Mouse (Mus musculus): ENCODE data around the gene Olfr1135.

Gene Olfr1135

DNA sequence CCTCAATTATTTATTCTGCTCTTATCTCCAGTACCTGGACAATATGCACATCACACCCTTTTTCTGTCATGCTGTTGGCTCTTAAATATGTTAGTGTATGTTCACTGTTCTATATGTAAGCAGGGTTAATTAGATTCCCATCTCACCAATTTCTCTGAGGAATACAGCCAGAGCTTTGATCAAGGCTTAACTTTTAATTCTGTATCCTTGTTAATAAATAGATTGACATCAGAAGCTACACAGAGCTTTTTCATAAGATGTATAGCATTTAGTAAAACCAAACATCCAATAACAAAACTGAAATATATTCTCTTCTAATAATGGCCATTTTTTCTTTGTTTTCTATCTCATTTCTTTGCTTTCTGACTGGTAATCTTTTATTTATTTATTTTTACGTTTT lies at the start of gene Olfr1135:
Olfr1135 (minus strand) TSS at position 101 of the 400 bp plus-strand sequence.
- no peak for DNase-seq (ENCODE audit: low read depth, low spot score)

DNA sequence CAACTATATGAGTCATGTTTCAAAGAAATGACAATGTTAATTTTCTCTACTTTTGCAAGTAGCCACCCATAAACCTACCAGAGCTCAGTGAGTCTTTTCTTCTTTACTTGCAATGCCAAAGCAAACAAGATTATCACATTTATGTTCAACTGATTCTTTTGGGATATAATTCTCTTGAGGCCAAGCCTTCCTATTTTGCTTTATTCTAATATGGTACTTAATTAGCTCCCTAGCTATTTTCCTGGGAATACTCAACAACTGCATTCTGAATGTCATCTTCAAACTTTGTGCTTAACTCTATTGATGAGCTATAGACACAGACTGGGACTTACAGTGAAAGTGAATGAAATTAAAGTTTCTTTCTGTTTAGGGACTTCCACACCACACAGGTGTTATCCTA lies 39.6 kb upstream of the Olfr1135 start, which contains the start of gene Olfr1137:
Olfr1137 (minus strand) TSS at position 101 of the 400 bp plus-strand sequence.
- no peak for DNase-seq (ENCODE audit: low read depth, low spot score)

DNA sequence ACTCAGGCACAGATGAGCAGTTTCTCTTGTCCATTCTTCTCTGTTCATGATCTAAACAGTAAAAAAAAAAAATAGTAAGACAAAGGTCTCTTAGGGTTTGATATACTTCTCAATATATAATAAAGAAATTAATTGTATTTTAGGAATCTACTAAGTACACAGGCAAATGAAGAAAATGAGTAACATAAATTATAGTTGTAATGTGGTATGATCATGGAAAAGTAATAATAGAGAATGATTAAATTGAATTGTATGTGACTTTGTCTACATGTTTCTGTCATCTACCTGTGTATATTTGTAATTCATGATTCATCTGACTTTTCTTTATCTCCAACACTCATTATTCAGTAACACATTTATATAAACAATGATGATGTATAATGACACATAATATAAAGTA lies 20.4 kb upstream of the Olfr1135 start, which contains the start of gene Olfr1136:
Olfr1136 (minus strand) TSS at position 101 of the 400 bp plus-strand sequence.
- no peak for DNase-seq (ENCODE audit: low read depth, low spot score)

GRCm38 (mm10) chr2:87658360-87658759 lies 15.1 kb downstream of the Olfr1135 start, which contains the start of gene Olfr1134:
Gene Olfr1134 (minus strand): TSS chr2:87658460.
- no peak for DNase-seq (ENCODE audit: low read depth, low spot score)

DNA sequence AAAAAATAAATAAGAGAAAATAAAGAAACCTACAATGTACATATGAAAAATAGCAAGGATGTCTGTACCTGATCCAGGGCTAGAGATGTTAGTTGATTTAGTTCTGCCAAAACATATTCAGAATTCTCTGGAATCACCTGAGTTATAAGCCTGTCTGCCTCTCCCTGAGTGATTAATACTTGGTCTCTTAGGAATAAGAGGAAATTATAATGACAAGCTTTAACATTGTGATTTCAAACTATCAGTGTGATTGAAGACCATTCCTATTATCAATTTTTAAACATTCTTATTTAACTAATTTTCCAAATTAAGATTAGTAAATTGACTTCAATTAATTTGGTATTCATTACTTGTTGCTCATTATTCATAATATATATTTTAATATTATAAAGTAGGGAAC lies 26.2 kb downstream of the Olfr1135 start, which contains the start of gene Olfr1133:
Olfr1133 (minus strand) TSS at position 101 of the 400 bp plus-strand sequence.
- no peak for DNase-seq (ENCODE audit: low read depth, low spot score)

GRCm38 (mm10) chr2:87642441-87642840 lies 31.0 kb downstream of the Olfr1135 start:
- no peak for DNase-seq (ENCODE audit: low read depth, low spot score)

- no peak for DNase-seq (ENCODE audit: low read depth, low spot score)
Measured at GRCm38 (mm10) chr2:87637435-87637834, 36.0 kb downstream of the Olfr1135 start, which contains the start of gene Olfr1132. Gene Olfr1132 (minus strand): TSS chr2:87637535.

GRCm38 (mm10) chr2:87626804-87627203 lies 46.7 kb downstream of the Olfr1135 start, which contains the start of gene Olfr1131:
Gene Olfr1131 (plus strand): TSS chr2:87627104.
- DNase-seq (ENCODE audit: low read depth, low spot score), result no peak

Data from retina, adult 2 months (tissue).